Mouse (Mus musculus): ENCODE results near the gene R3hdm4.

R3hdm4 gene

GRCm38 (mm10) chr10:79924998-79925784 is 4.2 kb upstream of the R3hdm4 start:
- peak; percentile 97 for DNase-seq

GRCm38 (mm10) chr10:79921572-79921971 is 564 bp upstream of the R3hdm4 start:
- peak; percentile 50 to 52 for DNase-seq

- DNase-seq, result peak in 1 of 2 experiments; percentile 14
These were observed 735 bp downstream of the R3hdm4 start for GRCm38 (mm10) chr10:79920056-79920890.

DNA sequence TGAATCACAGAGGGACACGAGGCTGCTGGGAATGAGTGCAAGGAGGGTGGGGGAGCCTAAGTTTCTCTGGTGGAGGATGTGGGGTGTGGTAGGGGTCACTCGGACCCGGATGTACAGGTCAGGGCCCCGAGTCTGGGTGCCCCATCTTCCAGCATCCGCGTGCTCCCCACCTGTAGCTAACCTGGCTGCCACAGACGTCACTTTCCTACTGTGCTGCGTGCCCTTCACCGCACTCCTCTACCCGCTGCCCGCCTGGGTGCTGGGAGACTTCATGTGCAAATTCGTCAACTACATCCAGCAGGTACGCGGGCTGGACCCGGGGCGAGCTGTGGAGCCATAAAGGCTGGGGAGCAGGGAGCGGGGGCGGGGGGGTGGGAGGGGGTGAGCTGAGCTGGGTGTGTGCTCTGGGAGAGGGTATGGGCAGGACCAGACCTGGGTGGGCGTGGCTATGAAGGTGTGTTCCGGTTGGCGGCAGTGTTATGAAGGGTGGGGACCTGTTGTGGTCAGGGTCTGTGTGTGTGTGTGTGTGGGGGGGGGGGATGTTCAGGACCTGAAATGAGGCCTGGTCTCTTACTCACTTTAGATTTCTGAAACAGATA is 1.7 kb downstream of the R3hdm4 start:
- DNase-seq, result no peak

GRCm38 (mm10) chr10:79918231-79919078 is 2.6 kb downstream of the R3hdm4 start:
- peak in 1 of 2 experiments; percentile 18 for DNase-seq

DNA sequence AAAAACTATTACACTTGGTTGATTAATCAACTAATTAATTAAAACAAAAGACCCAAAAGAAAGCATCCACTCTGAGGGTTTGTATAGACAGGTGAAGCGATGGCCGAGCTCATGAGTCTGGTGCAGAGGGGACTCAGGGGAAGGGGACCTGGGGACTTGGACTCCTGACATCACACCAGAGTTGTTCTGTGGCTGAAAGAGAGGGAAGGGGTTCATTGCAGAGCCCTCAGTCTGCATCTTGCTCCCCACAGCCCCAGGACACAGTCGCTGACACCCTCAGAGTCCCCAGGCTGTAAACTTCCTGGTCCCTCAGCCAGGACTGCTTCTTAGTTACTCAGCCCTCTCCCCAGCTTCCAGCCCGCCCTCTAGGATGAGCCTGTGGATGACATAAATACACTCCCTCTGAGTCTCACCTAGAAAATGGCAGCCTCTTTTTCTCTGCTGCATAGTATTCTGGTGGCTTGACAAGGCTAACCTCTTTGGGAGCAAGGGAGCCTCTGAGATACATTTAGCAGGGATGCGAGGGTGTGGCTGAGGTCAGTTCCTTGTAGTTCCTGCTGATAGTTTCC is 3.4 kb downstream of the R3hdm4 start:
- no peak for DNase-seq

GRCm38 (mm10) chr10:79916808-79917531 is 4.0 kb downstream of the R3hdm4 start, which contains the start of gene Kiss1r:
Gene Kiss1r, plus strand, starts transcription at chr10:79916971.
- DNase-seq, result peak; percentile 89 to 93

GRCm38 (mm10) chr10:79916081-79916480 is 4.9 kb downstream of the R3hdm4 start:
- peak in 1 of 2 experiments; percentile 40 for DNase-seq

- no peak for DNase-seq
These were observed 5.9 kb downstream of the R3hdm4 start for GRCm38 (mm10) chr10:79914948-79915596.

DNA sequence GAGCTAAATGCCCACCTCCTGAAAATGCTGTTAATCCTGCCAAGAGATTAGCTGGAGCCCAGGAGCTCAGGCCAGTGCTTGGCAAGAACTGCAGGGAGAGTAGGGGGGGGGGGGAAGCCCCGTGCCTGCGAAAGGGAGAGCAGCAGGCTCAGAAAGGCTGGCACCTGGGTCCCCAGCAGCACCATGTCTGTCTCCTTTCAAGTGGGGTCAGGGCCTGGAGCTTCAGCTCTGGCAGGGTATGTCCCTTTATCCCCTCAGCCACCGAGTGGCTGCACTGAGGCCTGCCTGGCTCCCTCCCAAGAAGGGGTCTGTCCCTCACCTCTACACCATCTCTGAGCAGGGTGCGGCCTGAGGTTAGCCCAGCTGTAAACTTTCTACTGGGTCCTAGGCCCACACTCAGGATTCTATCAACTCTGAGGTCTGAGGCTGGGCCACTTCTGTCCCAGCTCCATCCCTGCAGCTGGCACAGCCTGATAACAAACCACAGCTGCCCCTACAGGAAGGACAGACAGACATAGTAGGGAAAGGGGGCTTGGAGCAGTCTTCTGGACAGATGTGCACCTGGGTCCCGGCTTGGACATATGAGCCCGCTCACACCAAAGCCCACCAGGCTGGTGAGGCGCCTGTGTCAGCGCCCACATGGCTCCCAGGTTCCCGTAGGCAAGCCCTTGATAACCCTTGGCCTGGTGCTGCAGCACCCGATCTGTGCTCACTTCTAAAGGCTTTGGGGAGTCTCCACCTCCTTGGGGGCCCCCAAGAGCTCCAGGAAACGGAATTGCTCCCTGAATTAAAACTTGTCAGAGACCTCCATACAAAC is 6.7 kb downstream of the R3hdm4 start:
- DNase-seq, result no peak

GRCm38 (mm10) chr10:79912412-79912811 is 8.6 kb downstream of the R3hdm4 start:
- no peak for DNase-seq

- no peak for DNase-seq
These were observed 10.5 kb downstream of the R3hdm4 start, which contains the start of gene Gm26602 for GRCm38 (mm10) chr10:79910556-79910955. Gene Gm26602, plus strand, starts transcription at chr10:79910856.

GRCm38 (mm10) chr10:79909092-79909922 is 11.7 kb downstream of the R3hdm4 start:
- peak; percentile 40 to 65 for DNase-seq

DNA sequence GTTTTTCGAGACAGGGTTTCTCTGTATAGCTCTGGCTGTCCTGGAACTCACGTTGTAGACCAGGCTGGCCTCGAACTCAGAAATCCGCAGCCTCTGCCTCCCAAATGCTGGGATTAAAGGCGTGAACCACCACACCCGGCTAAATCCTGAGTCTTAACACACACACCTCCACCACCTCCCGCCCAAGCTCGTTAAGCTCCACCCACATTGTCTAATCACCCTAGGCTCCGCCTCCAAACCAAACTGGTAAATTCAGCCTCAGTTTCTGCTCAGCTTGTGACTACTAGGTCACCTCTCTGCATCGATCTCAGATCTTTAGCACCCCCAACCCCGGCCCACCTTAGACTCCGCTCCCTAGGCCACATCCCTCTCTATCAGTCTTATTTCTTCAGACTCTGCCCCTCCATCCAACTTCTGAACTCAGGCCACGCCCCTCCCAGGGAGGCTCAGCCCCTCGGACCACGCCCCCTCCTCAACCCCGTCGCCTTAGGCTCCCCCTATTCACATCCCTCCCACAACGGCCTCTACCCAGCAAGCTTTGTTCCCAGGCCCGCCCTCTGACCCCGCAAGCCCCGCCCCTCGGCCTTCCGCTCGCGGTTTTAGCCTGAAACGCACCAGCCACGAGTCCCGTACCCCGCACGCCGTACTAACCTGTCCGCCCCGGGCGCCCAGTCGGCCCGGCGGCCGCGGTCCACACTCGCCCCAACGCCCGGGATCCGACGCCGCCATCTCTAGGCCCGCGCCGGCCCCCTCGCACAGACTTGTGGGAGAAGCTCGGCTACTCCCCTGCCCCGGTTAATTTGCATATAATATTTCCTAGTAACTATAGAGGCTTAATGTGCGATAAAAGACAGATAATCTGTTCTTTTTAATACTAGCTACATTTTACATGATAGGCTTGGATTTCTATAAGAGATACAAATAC is 12.6 kb downstream of the R3hdm4 start, which contains the start of gene Med16:
Gene Med16, minus strand, starts transcription at position 757 of the 925 bp plus-strand sequence.
- DNase-seq, result peak; percentile 96 to 97

GRCm38 (mm10) chr10:79907415-79907814 is 13.6 kb downstream of the R3hdm4 start:
- DNase-seq, result peak in 1 of 2 experiments; percentile 24

DNA sequence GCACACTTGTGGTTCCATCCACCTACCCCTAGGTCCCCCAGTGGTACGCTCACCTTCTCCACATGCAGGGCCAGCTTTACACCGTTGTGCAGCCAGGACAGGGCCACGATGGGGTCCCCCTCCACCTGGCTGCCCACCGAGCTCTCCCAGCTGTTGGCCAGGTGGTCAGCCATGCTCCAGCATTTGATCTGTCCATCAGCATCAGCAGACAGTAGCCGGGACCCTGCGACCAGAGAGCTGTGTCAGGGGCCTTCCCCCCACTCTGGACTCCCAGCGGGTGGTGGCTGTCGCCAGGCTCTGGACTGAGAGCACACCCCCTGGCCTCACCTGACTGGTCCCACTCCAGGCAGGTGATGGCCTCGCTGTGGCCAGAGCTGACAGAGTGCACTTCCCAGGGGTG is 14.3 kb downstream of the R3hdm4 start:
- DNase-seq, result peak in 1 of 2 experiments; percentile 25

DNA sequence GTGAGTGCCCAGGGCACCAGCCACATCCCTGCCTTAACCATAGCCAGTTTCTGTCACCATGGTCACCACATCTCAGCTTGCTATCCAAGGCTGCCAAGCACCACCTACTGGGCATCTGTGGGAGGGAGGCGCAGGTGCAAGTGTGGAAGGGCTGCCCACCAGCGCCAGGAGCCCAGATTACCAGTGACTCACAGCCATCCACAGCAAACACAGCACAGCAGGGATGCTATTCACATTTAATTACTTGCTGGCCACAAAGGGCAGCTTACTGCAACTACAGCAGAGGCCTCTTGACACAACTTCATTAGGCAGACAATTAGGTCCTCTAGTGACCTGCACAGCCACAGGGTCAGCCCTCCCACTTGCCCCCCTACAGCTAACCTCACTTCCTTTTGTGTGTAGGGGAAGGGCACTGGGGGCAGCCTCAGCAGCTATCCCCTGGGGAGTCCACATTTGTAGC is 20.0 kb downstream of the R3hdm4 start:
- DNase-seq, result no peak

Measured in cerebellum, postnatal 25 days (tissue).